28 mouse cellular contexts compared by ENCODE assay signal in the genomic region with DNA sequence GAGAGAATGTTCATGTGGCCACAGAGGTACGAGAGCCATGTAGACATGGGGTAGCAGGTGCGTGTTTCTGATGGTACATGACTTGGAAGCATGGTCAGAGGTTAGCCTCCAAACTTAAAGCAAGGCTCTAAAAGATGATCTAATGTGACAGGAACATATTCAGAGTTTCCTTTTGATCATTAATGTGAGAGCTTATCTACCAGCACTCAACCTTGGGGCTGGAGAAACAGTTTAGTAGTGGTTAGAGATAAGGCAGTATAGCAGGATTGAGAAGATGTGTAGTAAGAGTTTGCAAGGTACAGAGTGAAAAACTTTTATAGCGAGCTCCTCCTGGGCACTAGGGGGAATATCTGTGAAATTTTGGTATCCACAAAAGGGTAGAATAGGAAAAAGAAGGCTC. TPM values are rescaled to one million over a fixed set of nuclear protein-coding genes. Genes with fewer than 3 reads are reported as not detected.
DNase-seq lines count a peak whose midpoint lies in the region; ATAC-seq and TF ChIP-seq lines count a peak whose summit lies in the region.
"Had no signal": no experiment of that assay in that cellular context is flagged by ENCODE, and none has a peak within 500 bp of the region (broad histone marks: within the 10 kb centered on the region; RNA-seq: fewer than 3 reads in every experiment).

No protein-coding gene starts in this region.

- TF ChIP-seq RAD21 in MEL (IDR thresholded peaks at IDR 0.05; ENCODE audit: low read depth, low read length): no peak

- no peak for TF ChIP-seq POLR2A in MEL (IDR thresholded peaks at IDR 0.05; ENCODE audit: control insufficient read depth in 1 of 2, insufficient read depth in 1 of 2, low read depth in 1 of 2, low read length in 2 of 2, poor library complexity in 1 of 2)

- H3K4me3 ChIP-seq in G1E (ENCODE audit: low read depth, low read length) (no peak overlapping the region), MEL (ENCODE audit: control insufficient read depth in 1 of 2, insufficient read depth in 1 of 2, low read depth in 2 of 2, low read length in 2 of 2) (no peak overlapping the region)

- H3K27ac ChIP-seq in MEL (ENCODE audit: control insufficient read depth, low read depth, low read length): no peak overlapping the region

- DNase-seq in 416B (ENCODE audit: low read depth) (peak; percentile 31), G1E (ENCODE audit: low spot score) (no peak), MEL (ENCODE audit: low read depth, low spot score) (peak; percentile 56)
- DNase-seq in layer of hippocampus, postnatal 36 days: no peak
- DNase-seq in urinary bladder, postnatal 10 days (ENCODE audit: low spot score): no peak
- no peak for DNase-seq in gastrocnemius, adult 8-10 months (ENCODE audit: low spot score in 2 of 2)
- DNase-seq: adrenal gland, adult 2 months; adrenal gland, adult 8-10 months; adrenal gland, postnatal 10 days; adrenal gland, postnatal 14 days; adrenal gland, postnatal 25 days; adrenal gland, postnatal 36 days; B cell, adult 2 months; cerebellum, adult 11 months; cerebellum, adult 11-12 months; cerebellum, adult 18-20 months; cerebellum, adult 2 months; cerebellum, adult 8-10 months; cerebellum, adult 9-10 months had no signal

- no peak overlapping the region for H3K9ac ChIP-seq in MEL (ENCODE audit: control insufficient read depth, low read depth, low read length, poor library complexity, severe bottlenecking)

- H3K36me3 ChIP-seq in G1E (replicated peaks) (no peaks in the 10 kb centered on the region), MEL (ENCODE audit: control insufficient read depth in 1 of 2, insufficient read depth in 2 of 2, low read length in 2 of 2) (peaks cover 0 to 7% of the 10 kb centered on the region in 2 experiments; a peak in 2 of 4 replicates)

- H3K79me2 ChIP-seq in MEL (ENCODE audit: control insufficient read depth, insufficient read depth, low read length, poor library complexity): no peaks in the 10 kb centered on the region

- TF ChIP-seq EP300 in MEL (IDR thresholded peaks at IDR 0.05; ENCODE audit: low read depth in 1 of 2, low read length in 2 of 2): peak; percentile 84 to 85

- TF ChIP-seq CTCF in G1E (IDR thresholded peaks at IDR 0.05; ENCODE audit: low read depth, low read length) (no peak), MEL (IDR thresholded peaks at IDR 0.05 in 2 of 3, conservative IDR thresholded peaks at IDR 0.05 in 1 of 3; ENCODE audit: control insufficient read depth in 1 of 3, insufficient read depth in 1 of 3, low read depth in 2 of 3, low read length in 3 of 3, poor library complexity in 1 of 3, severe bottlenecking in 1 of 3) (no peak)

- H3K9me3 ChIP-seq in G1E (replicated peaks) (no peaks in the 10 kb centered on the region), MEL (replicated peaks; ENCODE audit: insufficient read depth, low read length) (no peaks in the 10 kb centered on the region)

- ATAC-seq in G1E (ENCODE audit: extremely low read depth, insufficient number of reproducible peaks, low FRiP score, poor library complexity, severe bottlenecking): peak; percentile 49
- ATAC-seq: activated CD4-positive, CD25-positive, alpha-beta regulatory T cell, adult 4 months; CD4-positive, CD25-positive, alpha-beta regulatory T cell, adult 4 months; Patski had no signal

- H3K4me1 ChIP-seq in G1E (ENCODE audit: insufficient read depth, low read depth, low read length) (peaks cover 7% of the 10 kb centered on the region), MEL (ENCODE audit: control insufficient read depth in 1 of 2, insufficient read depth in 2 of 2, low read length in 2 of 2) (peaks cover 0 to 3% of the 10 kb centered on the region in 2 experiments; a peak in 2 of 4 replicates)

- H3K27me3 ChIP-seq in G1E (ENCODE audit: insufficient read depth, low read length): no peaks in the 10 kb centered on the region
- no peaks in the 10 kb centered on the region for H3K27me3 ChIP-seq in MEL (ENCODE audit: control insufficient read depth in 1 of 2, insufficient read depth in 2 of 2, low read length in 2 of 2)
- H3K27me3 ChIP-seq: CH12.LX, Patski had no signal

TF ChIP-seq in MEL, 35 proteins besides CTCF, POLR2A, EP300 and RAD21 (continues in another document):
- TF ChIP-seq TBP (IDR thresholded peaks at IDR 0.05; ENCODE audit: low read depth, low read length) (no peak), JUND (IDR thresholded peaks at IDR 0.05; ENCODE audit: low read depth, low read length) (no peak), NRF1 (IDR thresholded peaks at IDR 0.05; ENCODE audit: insufficient read depth, low read depth, low read length, poor library complexity, severe bottlenecking) (no peak), POLR2AphosphoS5 (IDR thresholded peaks at IDR 0.05; ENCODE audit: borderline replicate concordance, low read depth, low read length) (no peak), MAFK (IDR thresholded peaks at IDR 0.05; ENCODE audit: borderline replicate concordance, low read depth, low read length) (no peak), ETS1 (IDR thresholded peaks at IDR 0.05; ENCODE audit: low read depth, low read length) (peak; percentile 56; the same call in 1 of the 2 replicates), RCOR1 (IDR thresholded peaks at IDR 0.05; ENCODE audit: low read depth, low read length) (peak; percentile 86), MEF2A (IDR thresholded peaks at IDR 0.05; ENCODE audit: extremely low read depth, insufficient replicate concordance, low read depth, low read length, poor library complexity, severe bottlenecking) (no peak), SMC3 (IDR thresholded peaks at IDR 0.05; ENCODE audit: low read depth, low read length) (no peak), MAZ (IDR thresholded peaks at IDR 0.05; ENCODE audit: low read depth, low read length) (no peak), POLR2AphosphoS2 (IDR thresholded peaks at IDR 0.05; ENCODE audit: low read length) (no peak), GABPA (IDR thresholded peaks at IDR 0.05; ENCODE audit: low read depth, low read length) (no peak), NELFE (IDR thresholded peaks at IDR 0.05; ENCODE audit: low read depth, low read length) (no peak), MAX (IDR thresholded peaks at IDR 0.05; ENCODE audit: low read length) (no peak), USF2 (IDR thresholded peaks at IDR 0.05; ENCODE audit: borderline replicate concordance in 1 of 2, insufficient read depth in 1 of 2, low read depth in 1 of 2, low read length in 2 of 2) (no peak), SIN3A (IDR thresholded peaks at IDR 0.05; ENCODE audit: low read length) (no peak), HCFC1 (IDR thresholded peaks at IDR 0.05; ENCODE audit: low read depth, low read length) (no peak), ZMIZ1 (IDR thresholded peaks at IDR 0.05; ENCODE audit: low read depth, low read length) (no peak), UBTF (IDR thresholded peaks at IDR 0.05; ENCODE audit: borderline replicate concordance, insufficient read depth, low read depth, low read length) (no peak), ZKSCAN1 (IDR thresholded peaks at IDR 0.05; ENCODE audit: low read depth, low read length) (no peak), MXI1 (IDR thresholded peaks at IDR 0.05; ENCODE audit: low read depth, low read length) (no peak), MYC (IDR thresholded peaks at IDR 0.05; ENCODE audit: low read depth, low read length) (no peak), CHD1 (IDR thresholded peaks at IDR 0.05; ENCODE audit: low read depth, low read length) (no peak), KAT2A (conservative IDR thresholded peaks at IDR 0.05; ENCODE audit: low read depth, low read length) (no peak), TCF12 (IDR thresholded peaks at IDR 0.05; ENCODE audit: low read depth, low read length) (peak; percentile 66), ZNF384 (IDR thresholded peaks at IDR 0.05; ENCODE audit: low read depth, low read length) (no peak)

RNA-seq across cellular contexts. Expression of a gene that starts 6.3 kb away (rescaled TPM):
- total RNA-seq in G1E (2014; fragmentation: Nextera tagmentation): not detected in 2 replicates
- 0.12 TPM in 1 of 2 replicates, not detected in the other for total RNA-seq in G1E (2017)
- polyA plus RNA-seq in G1E (2012): not detected in 2 replicates
- not detected in 2 replicates for total RNA-seq in MEL (2012; rRNA removed)
- polyA plus RNA-seq in MEL (2012; ENCODE audit: insufficient read depth in 1 of 2, insufficient read length in 2 of 2, low read depth in 1 of 2, low replicate concordance in 2 of 2, missing spikeins in 1 of 2): not detected
- total RNA-seq in layer of hippocampus, postnatal 36 days (2021): not detected
- not detected for total RNA-seq in gastrocnemius, adult 8-10 months (2022)
- total RNA-seq: adrenal gland, adult 18-20 months; adrenal gland, adult 2 months; adrenal gland, adult 8-10 months; adrenal gland, postnatal 10 days; adrenal gland, postnatal 14 days; adrenal gland, postnatal 25 days; adrenal gland, postnatal 36 days; adrenal gland, postnatal 4 days; CH12.LX; ES-E14 had no signal
- polyA plus RNA-seq: activated CD4-positive, CD25-positive, alpha-beta regulatory T cell, adult 4 months; adrenal gland, adult 2 months; brain, embryonic 14.5 days; C2C12; CD4-positive, CD25-positive, alpha-beta regulatory T cell, adult 4 months; cerebellum, adult 2 months; Patski had no signal

RNA-seq across cellular contexts. Expression of a gene that starts 15.7 kb away (rescaled TPM):
- total RNA-seq in G1E (2014; fragmentation: Nextera tagmentation) (not detected in 2 replicates), G1E (2017) (0.22 and 0.23 TPM in 2 replicates), MEL (2012; rRNA removed) (not detected in 2 replicates)
- polyA plus RNA-seq in G1E (2012) (not detected in 2 replicates), MEL (2012; ENCODE audit: insufficient read depth in 1 of 2, insufficient read length in 2 of 2, low read depth in 1 of 2, low replicate concordance in 2 of 2, missing spikeins in 1 of 2) (under 1 TPM in 1 of 2 experiments, not detected in 1; 0.15 TPM)
- total RNA-seq in layer of hippocampus, postnatal 36 days (2021): not detected
- not detected for total RNA-seq in gastrocnemius, adult 8-10 months (2022)
- total RNA-seq: adrenal gland, adult 18-20 months; adrenal gland, adult 2 months; adrenal gland, adult 8-10 months; adrenal gland, postnatal 10 days; adrenal gland, postnatal 14 days; adrenal gland, postnatal 25 days; adrenal gland, postnatal 36 days; adrenal gland, postnatal 4 days; CH12.LX; ES-E14 had no signal
- polyA plus RNA-seq: adrenal gland, adult 2 months; brain, embryonic 14.5 days; C2C12; CD4-positive, CD25-positive, alpha-beta regulatory T cell, adult 4 months; cerebellum, adult 2 months; Patski had no signal

RNA-seq across cellular contexts. Expression of a gene that starts 32.0 kb away (rescaled TPM):
- total RNA-seq in G1E (2014; fragmentation: Nextera tagmentation) (not detected in 2 replicates), G1E (2017) (0.12 and 1.1 TPM in 2 replicates), MEL (2012; rRNA removed) (not detected in 2 replicates)
- polyA plus RNA-seq in G1E (2012) (not detected in 2 replicates), MEL (2012; ENCODE audit: insufficient read depth in 1 of 2, insufficient read length in 2 of 2, low read depth in 1 of 2, low replicate concordance in 2 of 2, missing spikeins in 1 of 2) (not detected)
- not detected for total RNA-seq in layer of hippocampus, postnatal 36 days (2021)
- total RNA-seq in gastrocnemius, adult 8-10 months (2022): not detected
- total RNA-seq: adrenal gland, adult 18-20 months; adrenal gland, adult 2 months; adrenal gland, adult 8-10 months; adrenal gland, postnatal 10 days; adrenal gland, postnatal 14 days; adrenal gland, postnatal 25 days; adrenal gland, postnatal 36 days; adrenal gland, postnatal 4 days; CH12.LX; ES-E14 had no signal
- polyA plus RNA-seq: activated CD4-positive, CD25-positive, alpha-beta regulatory T cell, adult 4 months; adrenal gland, adult 2 months; brain, embryonic 14.5 days; C2C12; cerebellum, adult 2 months; Patski had no signal

RNA-seq across cellular contexts. Expression of a gene that starts 43.8 kb away (rescaled TPM):
- not detected in 2 replicates for total RNA-seq in G1E (2014; fragmentation: Nextera tagmentation)
- total RNA-seq in G1E (2017): 0.12 and 0.60 TPM in 2 replicates
- not detected in 2 replicates for polyA plus RNA-seq in G1E (2012)
- total RNA-seq in MEL (2012; rRNA removed): not detected in 2 replicates
- under 1 TPM in 1 of 2 experiments, not detected in 1; 0.01 TPM for polyA plus RNA-seq in MEL (2012; ENCODE audit: insufficient read depth in 1 of 2, insufficient read length in 2 of 2, low read depth in 1 of 2, low replicate concordance in 2 of 2, missing spikeins in 1 of 2)
- not detected for total RNA-seq in layer of hippocampus, postnatal 36 days (2021)
- not detected for total RNA-seq in gastrocnemius, adult 8-10 months (2022)
- total RNA-seq: adrenal gland, adult 18-20 months; adrenal gland, adult 2 months; adrenal gland, adult 8-10 months; adrenal gland, postnatal 10 days; adrenal gland, postnatal 14 days; adrenal gland, postnatal 25 days; adrenal gland, postnatal 36 days; adrenal gland, postnatal 4 days; CH12.LX; ES-E14 had no signal
- polyA plus RNA-seq: activated CD4-positive, CD25-positive, alpha-beta regulatory T cell, adult 4 months; adrenal gland, adult 2 months; brain, embryonic 14.5 days; C2C12; CD4-positive, CD25-positive, alpha-beta regulatory T cell, adult 4 months; cerebellum, adult 2 months; Patski had no signal

RNA-seq across cellular contexts. Expression of a gene that starts 50.7 kb away (rescaled TPM):
- total RNA-seq in G1E (2014; fragmentation: Nextera tagmentation) (3.2 and 3.6 TPM in 2 replicates), G1E (2017) (1.4 and 1.6 TPM in 2 replicates), MEL (2012; rRNA removed) (0.42 and 0.73 TPM in 2 replicates)
- polyA plus RNA-seq in G1E (2012) (not detected in 2 replicates), MEL (2012; ENCODE audit: insufficient read depth in 1 of 2, insufficient read length in 2 of 2, low read depth in 1 of 2, low replicate concordance in 2 of 2, missing spikeins in 1 of 2) (under 1 TPM in 1 of 2 experiments, not detected in 1; 0.49 TPM)
- not detected for total RNA-seq in layer of hippocampus, postnatal 36 days (2021)
- total RNA-seq in gastrocnemius, adult 8-10 months (2022): not detected
- total RNA-seq: adrenal gland, adult 18-20 months; adrenal gland, adult 2 months; adrenal gland, adult 8-10 months; adrenal gland, postnatal 10 days; adrenal gland, postnatal 14 days; adrenal gland, postnatal 25 days; adrenal gland, postnatal 36 days; adrenal gland, postnatal 4 days; CH12.LX; ES-E14 had no signal
- polyA plus RNA-seq: adrenal gland, adult 2 months; brain, embryonic 14.5 days; C2C12; CD4-positive, CD25-positive, alpha-beta regulatory T cell, adult 4 months; cerebellum, adult 2 months; Patski had no signal

Comparison
In these comparisons a context has a peak if more than half of its experiments do, and no peak if none do; other contexts are left out.
1. DNase-seq: peak in 416B (single experiment) and MEL (single experiment); none in G1E (single experiment), layer of hippocampus, postnatal 36 days (0 of 2), urinary bladder, postnatal 10 days (single experiment) and gastrocnemius, adult 8-10 months (0 of 2).